Mouse (Mus musculus): Measurements from ENCODE around the gene Gm10295.

DNA sequence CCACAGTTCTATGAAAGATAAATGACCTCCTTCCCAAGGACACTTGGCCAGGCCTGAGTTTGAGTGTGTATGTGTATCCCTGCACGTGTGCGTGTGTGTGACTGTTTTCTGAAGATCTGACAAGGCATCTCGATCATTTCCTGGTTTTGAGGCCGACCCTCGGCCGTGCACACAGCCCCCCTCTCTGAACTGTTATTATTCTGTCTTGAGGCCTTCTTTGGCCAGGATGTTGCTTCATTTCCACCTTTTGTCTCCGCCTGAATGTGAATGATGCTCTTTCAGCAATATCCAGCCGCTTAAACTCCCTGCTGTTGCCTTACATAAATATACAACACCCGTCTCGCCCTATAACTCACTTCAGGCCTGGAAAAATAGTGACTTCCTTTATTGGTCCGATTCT lies 39.9 kb downstream of the Gm10295 start:
- no peak for TF ChIP-seq POLR2A (IDR thresholded peaks at IDR 0.05; ENCODE audit: insufficient read depth, low read depth, low read length)
- TF ChIP-seq CTCF (IDR thresholded peaks at IDR 0.05; ENCODE audit: insufficient read depth, low read depth, low read length), result no peak
